Comparison of ENCODE assay signal across 8 mouse cellular contexts in genomic region chr4:146603578-146604399, GRCm38 (mm10). TPM values are rescaled to one million over a fixed set of nuclear protein-coding genes. Genes with fewer than 3 reads are reported as not detected.
DNase-seq lines count a peak whose midpoint lies in the region; ATAC-seq and TF ChIP-seq lines count a peak whose summit lies in the region.
"Not testable (repeated sequence)": the region's sequence is repeated elsewhere in the genome, so short reads cannot be mapped to it uniquely, and the experiment has no call there.

No protein-coding gene starts in this region.

- H3K27ac ChIP-seq in ES-Bruce4 (ENCODE audit: insufficient read depth, low read length); forebrain, postnatal 0 days (ENCODE audit: low read depth, low read length); kidney, embryonic 16.5 days (ENCODE audit: low read length); liver, embryonic 14.5 days; midbrain, embryonic 14.5 days (replicated peaks; ENCODE audit: low read depth, low read length); stomach, embryonic 16.5 days (ENCODE audit: low read length): not testable (repeated sequence)

- TF ChIP-seq CTCF in ES-Bruce4 (IDR thresholded peaks at IDR 0.05; ENCODE audit: low read depth, low read length); forebrain, postnatal 0 days (IDR thresholded peaks at IDR 0.05; ENCODE audit: low read depth); liver, embryonic 14.5 days (IDR thresholded peaks at IDR 0.05; ENCODE audit: low read depth): not testable (repeated sequence)

- H3K27me3 ChIP-seq in ES-Bruce4 (ENCODE audit: control insufficient read depth, insufficient read depth, low read length, poor library complexity, severe bottlenecking); forebrain, postnatal 0 days (ENCODE audit: insufficient read depth, low read length); kidney, embryonic 16.5 days (ENCODE audit: insufficient read depth, low read length); liver, embryonic 14.5 days (ENCODE audit: control insufficient read depth, insufficient read depth, low read length); midbrain, embryonic 14.5 days (ENCODE audit: control insufficient read depth, insufficient read depth, low read length); stomach, embryonic 16.5 days (ENCODE audit: control insufficient read depth, insufficient read depth, low read length): not testable (repeated sequence)

- 7% methylated on average over 27 of the region's 53 CpGs for WGBS in forebrain, postnatal 0 days
- 5% methylated on average over 23 of the region's 53 CpGs for WGBS in kidney, embryonic 16.5 days
- WGBS in liver, embryonic 14.5 days (ENCODE audit: insufficient replicate concordance) = 6% methylated on average over 22 of the region's 53 CpGs
- 5% methylated on average over 23 of the region's 53 CpGs for WGBS in midbrain, embryonic 14.5 days
- WGBS in stomach, embryonic 16.5 days = 3% methylated on average over 21 of the region's 53 CpGs

- not testable (repeated sequence) for H3K4me1 ChIP-seq in ES-Bruce4 (ENCODE audit: control insufficient read depth, insufficient read depth, low read length); forebrain, postnatal 0 days (ENCODE audit: insufficient read depth); kidney, embryonic 16.5 days (ENCODE audit: insufficient read depth, low read length); liver, embryonic 14.5 days (replicated peaks; ENCODE audit: control insufficient read depth in 2 of 2, insufficient read depth in 2 of 2, low read length in 1 of 2); midbrain, embryonic 14.5 days (ENCODE audit: control insufficient read depth, insufficient read depth, low read length); stomach, embryonic 16.5 days (ENCODE audit: control insufficient read depth, insufficient read depth, low read length)

- H3K4me3 ChIP-seq in ES-Bruce4 (ENCODE audit: low read depth, low read length) = peak overlapping the region; percentile 34
- H3K4me3 ChIP-seq in forebrain, postnatal 0 days (ENCODE audit: low read depth, low read length); liver, embryonic 14.5 days (ENCODE audit: insufficient read depth in 1 of 2, low read depth in 2 of 2, low read length in 2 of 2): not testable (repeated sequence)
- H3K4me3 ChIP-seq in kidney, embryonic 16.5 days (ENCODE audit: low read length) = peak overlapping the region; percentile 35
- H3K4me3 ChIP-seq in midbrain, embryonic 14.5 days (replicated peaks; ENCODE audit: low read depth, low read length) = peak overlapping the region; percentile 24
- H3K4me3 ChIP-seq in stomach, embryonic 16.5 days (replicated peaks; ENCODE audit: low read length) = peak overlapping the region; percentile 29

- H3K4me2 ChIP-seq in forebrain, postnatal 0 days (ENCODE audit: low read depth) = not testable (repeated sequence)
- H3K4me2 ChIP-seq in kidney, embryonic 16.5 days (replicated peaks; ENCODE audit: low read depth, low read length) = peak overlapping the region; percentile 40
- 0 out of 2 replicates have a peak overlapping the region, but pooled peaks have one; percentile 22 for H3K4me2 ChIP-seq in liver, embryonic 14.5 days (ENCODE audit: low read depth)
- H3K4me2 ChIP-seq in midbrain, embryonic 14.5 days (ENCODE audit: low read length) = peak overlapping the region; percentile 38
- H3K4me2 ChIP-seq in stomach, embryonic 16.5 days (ENCODE audit: low read depth, low read length) = peak overlapping the region; percentile 34; the same call in 1 of the 2 replicates

- peak overlapping the region; percentile 18; the same call in 1 of the 2 replicates for H3K9ac ChIP-seq in ES-Bruce4 (ENCODE audit: low read depth, poor library complexity, severe bottlenecking)
- H3K9ac ChIP-seq in forebrain, postnatal 0 days; liver, embryonic 14.5 days (replicated peaks); midbrain, embryonic 14.5 days (replicated peaks; ENCODE audit: low read length); stomach, embryonic 16.5 days (ENCODE audit: low read length): not testable (repeated sequence)
- peak overlapping the region; percentile 44; the same call in 1 of the 2 replicates for H3K9ac ChIP-seq in kidney, embryonic 16.5 days (replicated peaks; ENCODE audit: low read length)

- DNase-seq in embryo, embryonic 10 days (ENCODE audit: low spot score) = peak; percentile 3
- not testable (repeated sequence) for DNase-seq in forebrain, postnatal 0 days; liver, embryonic 14.5 days (ENCODE audit: low read depth in 3 of 3, low spot score in 3 of 3); midbrain, embryonic 14.5 days

- not testable (repeated sequence) for H3K36me3 ChIP-seq in ES-Bruce4 (ENCODE audit: control insufficient read depth, insufficient read depth, low read length, poor library complexity, severe bottlenecking); forebrain, postnatal 0 days (ENCODE audit: insufficient read depth); kidney, embryonic 16.5 days (ENCODE audit: insufficient read depth, low read length); liver, embryonic 14.5 days (replicated peaks; ENCODE audit: control insufficient read depth, insufficient read depth, low read depth); midbrain, embryonic 14.5 days (ENCODE audit: control insufficient read depth, insufficient read depth, low read length); stomach, embryonic 16.5 days (ENCODE audit: control insufficient read depth, insufficient read depth, low read length)

- not testable (repeated sequence) for TF ChIP-seq EP300 in ES-Bruce4 (IDR thresholded peaks at IDR 0.05; ENCODE audit: insufficient read depth, low read depth, low read length); liver, embryonic 14.5 days (IDR thresholded peaks at IDR 0.05; ENCODE audit: low read depth)

- H3K9me3 ChIP-seq in ES-Bruce4 (replicated peaks; ENCODE audit: control insufficient read depth, insufficient read depth, low read length, poor library complexity, severe bottlenecking); forebrain, postnatal 0 days (ENCODE audit: low read length); kidney, embryonic 16.5 days (ENCODE audit: low read length); liver, embryonic 14.5 days (ENCODE audit: control insufficient read depth, low read length); midbrain, embryonic 14.5 days (ENCODE audit: control insufficient read depth, low read length); stomach, embryonic 16.5 days (replicated peaks; ENCODE audit: control insufficient read depth, low read length): not testable (repeated sequence)

- ATAC-seq in forebrain, postnatal 0 days = peak; percentile 81
- ATAC-seq in hematopoietic stem cell, adult 5-6 weeks (replicated peaks in 1 of 2; ENCODE audit: insufficient read depth in 1 of 2, low FRiP score in 2 of 2, low TSS enrichment in 1 of 2, low read depth in 1 of 2, poor library complexity in 2 of 2, severe bottlenecking in 2 of 2) = peak; percentile 85 to 87
- peak; percentile 98 for ATAC-seq in kidney, embryonic 16.5 days (ENCODE audit: low FRiP score, low TSS enrichment)
- peak; percentile 73 for ATAC-seq in liver, embryonic 14.5 days (ENCODE audit: insufficient read depth)
- peak; percentile 80 for ATAC-seq in midbrain, embryonic 14.5 days (ENCODE audit: low FRiP score, low TSS enrichment)
- ATAC-seq in stomach, embryonic 16.5 days (ENCODE audit: insufficient read depth, low FRiP score) = peak; percentile 79

- TF ChIP-seq POLR2A in ES-Bruce4 (IDR thresholded peaks at IDR 0.05; ENCODE audit: insufficient read depth, low read length) = not testable (repeated sequence)

RNA-seq across cellular contexts. Expression of gene Zfp993, which starts 7.0 kb away (rescaled TPM):
- 93.9 and 97.5 TPM in 2 replicates for polyA plus RNA-seq in ES-Bruce4 (2011; ENCODE audit: insufficient read depth, insufficient read length, low read depth, missing spikeins)
- total RNA-seq in forebrain, postnatal 0 days (2014; rRNA removed) = 1.2 and 1.8 TPM in 2 replicates
- 1.2 and 1.6 TPM in 2 replicates for polyA plus RNA-seq in forebrain, postnatal 0 days (2015; fragmentation: Nextera tagmentation; extraction: Ambion mirVana)
- 25.4 and 35.0 TPM in 2 replicates for total RNA-seq in hematopoietic stem cell, adult 5-6 weeks (2017)
- 3.0 and 3.7 TPM in 2 replicates for polyA plus RNA-seq in kidney, embryonic 16.5 days (2015; fragmentation: Nextera tagmentation; extraction: Ambion mirVana)
- polyA plus RNA-seq in liver, embryonic 14.5 days (2012; rRNA removed) = 1.4 and 1.5 TPM in 2 replicates
- polyA plus RNA-seq in liver, embryonic 14.5 days (2014; fragmentation: Nextera tagmentation; extraction: Ambion mirVana) = 0.98 and 1.6 TPM in 2 replicates
- polyA plus RNA-seq in midbrain, embryonic 14.5 days (2014; fragmentation: Nextera tagmentation; extraction: Ambion mirVana) = 2.7 and 3.4 TPM in 2 replicates
- 1.8 and 4.7 TPM in 2 replicates for polyA plus RNA-seq in stomach, embryonic 16.5 days (2015; fragmentation: Nextera tagmentation; extraction: Ambion mirVana)

Comparison
In these comparisons a context has a peak if more than half of its experiments do, and no peak if none do; other contexts are left out.
1. RNA of gene Zfp993, which starts 7.0 kb away (polyA plus RNA-seq): 93.9 to 97.5 TPM in ES-Bruce4; 3.0 to 3.7 TPM in kidney, embryonic 16.5 days, 2.7 to 3.4 TPM in midbrain, embryonic 14.5 days, 1.8 to 4.7 TPM in stomach, embryonic 16.5 days, 1.2 to 1.6 TPM in forebrain, postnatal 0 days and 0.98 to 1.6 TPM in liver, embryonic 14.5 days; every median in the first group is over 10 times any median in the second.
2. Peak in every context shown above with its lines, with median percentiles within 50 percentile points of each other: ATAC-seq.